Mouse (Mus musculus): Measurements from ENCODE around the gene Gamt. TPM values are rescaled to one million over a fixed set of nuclear protein-coding genes. Genes with fewer than 3 reads are reported as not detected.

The Gamt gene
- polyA plus RNA-seq, 1 experiment from 2014 or later = 18.3 TPM

- Histone ChIP-seq H3K27me3 (no peaks in the 10 kb centered on the region), H3K9me3 (replicated peaks) (no peaks in the 10 kb centered on the region), H3K4me3 (peak overlapping the region; percentile 73), H3K4me1 (peaks cover 88% of the 10 kb centered on the region), H3K36me3 (ENCODE audit: poor library complexity, severe bottlenecking) (peaks cover 24% of the 10 kb centered on the region), H3K9ac (peak overlapping the region; percentile 99), H3K4me2 (peak overlapping the region; percentile 86), H3K27ac (peak overlapping the region; percentile 90)
- ATAC-seq = no peak
- WGBS = 79% methylated on average over 5 of the region's 5 CpGs
Measured at GRCm38 (mm10) chr10:80296824-80297223, 36.0 kb upstream of the Gamt start.

- no peaks in the 10 kb centered on the region for H3K9me3 ChIP-seq (replicated peaks)
- H3K27me3 ChIP-seq = no peaks in the 10 kb centered on the region
- under 1% methylated on average over 26 of the region's 26 CpGs for WGBS
- peak; percentile 39 for ATAC-seq
- H3K4me3 ChIP-seq = peak within 1 kb of the TSS; percentile 73
- H3K4me2 ChIP-seq = peak within 1 kb of the TSS; percentile 86
- H3K36me3 ChIP-seq (ENCODE audit: poor library complexity, severe bottlenecking) = peaks cover 20% of the 10 kb centered on the region
- H3K27ac ChIP-seq = peak within 1 kb of the TSS; percentile 90
- peak within 1 kb of the TSS; percentile 99 for H3K9ac ChIP-seq
- H3K4me1 ChIP-seq = peaks cover 80% of the 10 kb centered on the region
Measured at GRCm38 (mm10) chr10:80295618-80296425, 35.0 kb upstream of the Gamt start, which contains the start of gene Apc2. TSS of gene Apc2 (plus strand) at chr10:80295977.

GRCm38 (mm10) chr10:80294788-80295303, 34.0 kb upstream of the Gamt start:
- H3K4me3 ChIP-seq = no peak overlapping the region
- peaks cover 70% of the 10 kb centered on the region for H3K4me1 ChIP-seq
- peaks cover 20% of the 10 kb centered on the region for H3K36me3 ChIP-seq (ENCODE audit: poor library complexity, severe bottlenecking)
- 0 out of 2 replicates have a peak overlapping the region, but pooled peaks have one; percentile 86 for H3K4me2 ChIP-seq
- H3K9ac ChIP-seq = peak overlapping the region; percentile 99; the same call in 1 of the 2 replicates
- H3K27ac ChIP-seq = peak overlapping the region; percentile 90; the same call in 1 of the 2 replicates
- H3K9me3 ChIP-seq (replicated peaks) = no peaks in the 10 kb centered on the region
- 45% methylated on average over 7 of the region's 7 CpGs for WGBS
- H3K27me3 ChIP-seq = no peaks in the 10 kb centered on the region
- no peak for ATAC-seq

GRCm38 (mm10) chr10:80294311-80294710, 33.5 kb upstream of the Gamt start:
- H3K4me3 ChIP-seq = no peak overlapping the region
- WGBS = 79% methylated on average over 4 of the region's 4 CpGs
- peak overlapping the region; percentile 99 for H3K9ac ChIP-seq

GRCm38 (mm10) chr10:80293325-80293724, 32.5 kb upstream of the Gamt start:
- Histone ChIP-seq H3K27ac (peak overlapping the region; percentile 93), H3K4me2 (peak overlapping the region; percentile 80), H3K36me3 (ENCODE audit: poor library complexity, severe bottlenecking) (peaks cover 30% of the 10 kb centered on the region), H3K4me3 (peak overlapping the region; percentile 91), H3K9me3 (replicated peaks) (no peaks in the 10 kb centered on the region), H3K4me1 (peaks cover 60% of the 10 kb centered on the region), H3K9ac (peak overlapping the region; percentile 99), H3K27me3 (no peaks in the 10 kb centered on the region)
- WGBS = 25% methylated on average over 14 of the region's 14 CpGs
- ATAC-seq = no peak

More at GRCm38 (mm10) chr10:80294311-80294710, 33.5 kb upstream of the Gamt start:
- no peaks in the 10 kb centered on the region for H3K27me3 ChIP-seq
- no peak overlapping the region for H3K27ac ChIP-seq
- ATAC-seq = no peak
- H3K36me3 ChIP-seq (ENCODE audit: poor library complexity, severe bottlenecking) = peaks cover 21% of the 10 kb centered on the region
- 0 out of 2 replicates have a peak overlapping the region, but pooled peaks have one; percentile 80 for H3K4me2 ChIP-seq
- peaks cover 65% of the 10 kb centered on the region for H3K4me1 ChIP-seq
- H3K9me3 ChIP-seq (replicated peaks) = no peaks in the 10 kb centered on the region

- H3K9me3 ChIP-seq (replicated peaks) = no peaks in the 10 kb centered on the region
- H3K4me2 ChIP-seq = peak within 1 kb of the TSS; percentile 80
- 0% methylated on average over 72 of the region's 72 CpGs for WGBS
- H3K27me3 ChIP-seq = no peaks in the 10 kb centered on the region
- peak; percentile 81 for ATAC-seq
- peaks cover 38% of the 10 kb centered on the region for H3K36me3 ChIP-seq (ENCODE audit: poor library complexity, severe bottlenecking)
- peak within 1 kb of the TSS; percentile 91 for H3K4me3 ChIP-seq
- H3K9ac ChIP-seq = peak within 1 kb of the TSS; percentile 99
- H3K27ac ChIP-seq = peak within 1 kb of the TSS; percentile 93
- peaks cover 51% of the 10 kb centered on the region for H3K4me1 ChIP-seq
Measured at GRCm38 (mm10) chr10:80292251-80293146, 31.7 kb upstream of the Gamt start, which contains the start of gene Rps15. TSS of gene Rps15 (plus strand) at chr10:80292453.

- peaks cover 61% of the 10 kb centered on the region for H3K36me3 ChIP-seq (ENCODE audit: poor library complexity, severe bottlenecking)
- no peaks in the 10 kb centered on the region for H3K27me3 ChIP-seq
- H3K9ac ChIP-seq = no peak overlapping the region
- WGBS = 70% methylated on average over 8 of the region's 8 CpGs
- no peaks in the 10 kb centered on the region for H3K9me3 ChIP-seq (replicated peaks)
- peaks cover 13% of the 10 kb centered on the region for H3K4me1 ChIP-seq
- peak overlapping the region; percentile 25; the same call in 1 of the 2 replicates for H3K27ac ChIP-seq
- no peak overlapping the region for H3K4me3 ChIP-seq
- no peak overlapping the region for H3K4me2 ChIP-seq
- no peak for ATAC-seq
Measured at GRCm38 (mm10) chr10:80288657-80289056, 27.8 kb upstream of the Gamt start.

- Histone ChIP-seq H3K9me3 (replicated peaks) (no peaks in the 10 kb centered on the region), H3K27me3 (no peaks in the 10 kb centered on the region), H3K4me3 (no peak overlapping the region), H3K9ac (no peak overlapping the region), H3K4me2 (no peak overlapping the region), H3K27ac (peak overlapping the region; percentile 25; the same call in 1 of the 2 replicates), H3K4me1 (peaks cover 7% of the 10 kb centered on the region), H3K36me3 (ENCODE audit: poor library complexity, severe bottlenecking) (peaks cover 62% of the 10 kb centered on the region)
- WGBS = 92% methylated on average over 12 of the region's 12 CpGs
- no peak for ATAC-seq
Measured at GRCm38 (mm10) chr10:80288097-80288496, 27.3 kb upstream of the Gamt start.

- Histone ChIP-seq H3K9ac (no peak overlapping the region), H3K36me3 (ENCODE audit: poor library complexity, severe bottlenecking) (peaks cover 88% of the 10 kb centered on the region), H3K4me2 (no peak overlapping the region), H3K4me1 (no peaks in the 10 kb centered on the region), H3K9me3 (replicated peaks) (no peaks in the 10 kb centered on the region), H3K27me3 (no peaks in the 10 kb centered on the region), H3K4me3 (no peak overlapping the region), H3K27ac (no peak overlapping the region)
- 86% methylated on average over 14 of the region's 15 CpGs for WGBS
- ATAC-seq = no peak
Measured at GRCm38 (mm10) chr10:80285222-80286070, 24.6 kb upstream of the Gamt start.

- no peaks in the 10 kb centered on the region for H3K4me1 ChIP-seq
- no peak overlapping the region for H3K4me2 ChIP-seq
- no peaks in the 10 kb centered on the region for H3K27me3 ChIP-seq
- H3K36me3 ChIP-seq (ENCODE audit: poor library complexity, severe bottlenecking) = peaks cover 98% of the 10 kb centered on the region
- no peak overlapping the region for H3K4me3 ChIP-seq
- H3K9me3 ChIP-seq (replicated peaks) = no peaks in the 10 kb centered on the region
- no peak for ATAC-seq
- no peak overlapping the region for H3K9ac ChIP-seq
- WGBS = 90% methylated on average over 20 of the region's 20 CpGs
- no peak overlapping the region for H3K27ac ChIP-seq
Measured at GRCm38 (mm10) chr10:80282481-80283441, 21.9 kb upstream of the Gamt start.
